Mouse (Mus musculus) lung, postnatal 0 days (tissue): ENCODE measurements around the gene Cuedc2. TPM values are rescaled to one million over a fixed set of nuclear protein-coding genes. Genes with fewer than 3 reads are reported as not detected.
A peak's percentile ranks its signal among the peaks of the same experiment; 100 is the strongest.

Experiments
- ATAC-seq: fragments of 200-750 bp; cut with Nextera tagmentation; 2 replicates; pipeline ENCODE4 v1.8.0; 2017; ENCODE audit warnings: moderate library complexity
- DNase-seq: peaks from one replicate; pipeline ENCODE4 v3.0.0-alpha.2; 2016; ENCODE audit warnings: low spot score
- H3K27ac ChIP-seq: fragments of 300-500 bp; sonication (generic); 2 replicates; pipeline ENCODE4 v1.5.1; 2014; ENCODE audit warnings: antibody characterized with exemption, mild to moderate bottlenecking, low read length, mixed read lengths
- H3K27me3 ChIP-seq: fragments of 300-500 bp; sonication (generic); replicated peaks from 2 replicates; pipeline ENCODE4 v1.6.1; 2014; ENCODE audit warnings: low read length, mixed read lengths; ENCODE audit not compliant: insufficient read depth
- H3K36me3 ChIP-seq: fragments of 300-500 bp; sonication (generic); 2 replicates; pipeline ENCODE4 v1.6.1; 2014; ENCODE audit warnings: low read length, mixed read lengths; ENCODE audit not compliant: insufficient read depth
- H3K4me1 ChIP-seq: fragments of 300-500 bp; sonication (generic); 2 replicates; pipeline ENCODE4 v1.6.1; 2014; ENCODE audit warnings: antibody characterized with exemption, low read depth, low read length, mixed read lengths; ENCODE audit not compliant: insufficient read depth
- H3K4me2 ChIP-seq: fragments of 300-500 bp; sonication (generic); replicated peaks from 2 replicates; pipeline ENCODE4 v1.6.1; 2014; ENCODE audit warnings: low read depth, mild to moderate bottlenecking, low read length, moderate library complexity, mixed read lengths
- H3K4me3 ChIP-seq: fragments of 300-500 bp; sonication (generic); 2 replicates; pipeline ENCODE4 v1.5.1; 2014; ENCODE audit warnings: low read depth, low read length
- H3K9ac ChIP-seq: fragments of 300-500 bp; sonication (generic); replicated peaks from 2 replicates; pipeline ENCODE4 v1.6.1; 2014; ENCODE audit warnings: low read depth, mild to moderate bottlenecking
- H3K9me3 ChIP-seq: fragments of 300-500 bp; sonication (generic); 2 replicates; pipeline ENCODE4 v1.6.1; 2016; ENCODE audit warnings: low read length, mixed read lengths
- CTCF ChIP-seq: IDR thresholded peaks from 2 replicates; pipeline ENCODE4 v1.5.1; 2016; ENCODE audit warnings: antibody characterized with exemption, mild to moderate bottlenecking
- EP300 ChIP-seq: IDR thresholded peaks from 2 replicates; pipeline ENCODE4 v1.6.1; 2016; ENCODE audit warnings: antibody characterized with exemption, mild to moderate bottlenecking, control low read depth
- WGBS: fragments of 180-500 bp; shearing (Covaris S2); extraction: QIAGEN DNeasy Blood & Tissue Kit; methylation state at CpG from one replicate; pipeline ENCODE4 v1.1.7; 2014; 5-methylcytosine and 5-hydroxymethylcytosine counted together
- polyA plus RNA-seq: library from polyadenylated mRNA; unstranded; fragments of >200 nt; fragmentation: Nextera tagmentation; extraction: Ambion mirVana; gene quantifications from 2 replicates; pipeline ENCODE4 v1.2.1, GENCODE M21; 2015

The Cuedc2 gene
- polyA plus RNA-seq, 1 experiment from 2014 or later = 99.9 TPM

DNA sequence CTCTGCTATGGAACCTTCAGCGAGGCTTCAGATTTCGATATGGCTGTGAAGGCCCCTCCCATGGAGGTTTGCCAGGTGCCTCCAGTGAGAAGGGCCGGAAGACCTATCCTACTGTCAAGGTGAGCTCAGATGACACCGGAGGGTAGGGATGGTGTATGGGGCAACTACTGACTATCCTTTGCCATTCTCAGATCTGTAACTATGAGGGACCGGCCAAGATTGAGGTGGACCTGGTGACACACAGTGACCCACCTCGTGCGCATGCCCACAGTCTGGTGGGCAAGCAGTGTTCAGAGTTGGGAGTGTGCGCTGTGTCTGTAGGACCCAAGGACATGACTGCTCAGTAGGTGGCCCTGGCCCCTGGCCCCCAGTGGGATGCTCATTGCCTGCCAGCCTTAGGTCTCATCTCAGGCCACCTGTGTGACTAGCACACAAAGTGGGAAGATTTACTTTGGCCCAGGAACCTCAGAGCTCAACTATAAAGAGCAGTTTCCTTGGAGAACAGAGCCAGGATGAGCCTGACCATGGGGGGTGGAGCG is 31.7 kb downstream of the Cuedc2 start:
- no peak for DNase-seq

DNA sequence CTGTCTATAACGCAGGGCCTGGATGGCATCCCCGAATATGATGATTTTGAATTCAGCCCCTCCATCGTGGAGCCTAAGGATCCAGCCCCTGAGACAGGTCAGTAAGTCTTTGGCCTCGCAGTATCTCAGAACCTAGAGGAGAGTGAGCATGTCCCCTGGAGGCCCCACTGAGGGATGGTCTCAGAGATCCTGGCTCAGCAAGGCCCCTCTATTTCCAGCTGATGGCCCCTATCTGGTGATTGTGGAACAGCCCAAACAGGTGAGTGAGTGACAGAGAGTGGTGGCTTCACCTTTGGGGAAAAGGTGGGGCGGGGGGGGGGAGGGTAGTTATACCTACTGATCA is 32.3 kb downstream of the Cuedc2 start:
- H3K9me3 ChIP-seq = no peaks in the 10 kb centered on the region
- WGBS = 56% methylated on average over 5 of the region's 5 CpGs
- peaks cover 15% of the 10 kb centered on the region; the same call in 1 of the 2 replicates for H3K36me3 ChIP-seq
- H3K4me3 ChIP-seq = peak overlapping the region; percentile 74
- H3K27me3 ChIP-seq = no peaks in the 10 kb centered on the region
- H3K4me1 ChIP-seq = peaks cover 6% of the 10 kb centered on the region; the same call in 1 of the 2 replicates
- no peak for ATAC-seq
- peak overlapping the region; percentile 89; the same call in 1 of the 2 replicates for H3K27ac ChIP-seq
- peak overlapping the region; percentile 69 for H3K9ac ChIP-seq
- H3K4me2 ChIP-seq = peak overlapping the region; percentile 99
- DNase-seq = no peak
- TF ChIP-seq EP300 (no peak), CTCF (no peak)

More for the DNA sequence above, 31.7 kb downstream of the Cuedc2 start:
- H3K4me2 ChIP-seq = no peak overlapping the region
- H3K27me3 ChIP-seq = no peaks in the 10 kb centered on the region
- H3K4me3 ChIP-seq = no peak overlapping the region
- TF ChIP-seq EP300 = no peak
- TF ChIP-seq CTCF = no peak
- H3K27ac ChIP-seq = no peak overlapping the region
- H3K9me3 ChIP-seq = no peaks in the 10 kb centered on the region
- WGBS = 93% methylated on average over 9 of the region's 9 CpGs
- peaks cover 6% of the 10 kb centered on the region; the same call in 1 of the 2 replicates for H3K4me1 ChIP-seq
- no peak for ATAC-seq
- peaks cover 21% of the 10 kb centered on the region for H3K36me3 ChIP-seq
- H3K9ac ChIP-seq = no peak overlapping the region

DNA sequence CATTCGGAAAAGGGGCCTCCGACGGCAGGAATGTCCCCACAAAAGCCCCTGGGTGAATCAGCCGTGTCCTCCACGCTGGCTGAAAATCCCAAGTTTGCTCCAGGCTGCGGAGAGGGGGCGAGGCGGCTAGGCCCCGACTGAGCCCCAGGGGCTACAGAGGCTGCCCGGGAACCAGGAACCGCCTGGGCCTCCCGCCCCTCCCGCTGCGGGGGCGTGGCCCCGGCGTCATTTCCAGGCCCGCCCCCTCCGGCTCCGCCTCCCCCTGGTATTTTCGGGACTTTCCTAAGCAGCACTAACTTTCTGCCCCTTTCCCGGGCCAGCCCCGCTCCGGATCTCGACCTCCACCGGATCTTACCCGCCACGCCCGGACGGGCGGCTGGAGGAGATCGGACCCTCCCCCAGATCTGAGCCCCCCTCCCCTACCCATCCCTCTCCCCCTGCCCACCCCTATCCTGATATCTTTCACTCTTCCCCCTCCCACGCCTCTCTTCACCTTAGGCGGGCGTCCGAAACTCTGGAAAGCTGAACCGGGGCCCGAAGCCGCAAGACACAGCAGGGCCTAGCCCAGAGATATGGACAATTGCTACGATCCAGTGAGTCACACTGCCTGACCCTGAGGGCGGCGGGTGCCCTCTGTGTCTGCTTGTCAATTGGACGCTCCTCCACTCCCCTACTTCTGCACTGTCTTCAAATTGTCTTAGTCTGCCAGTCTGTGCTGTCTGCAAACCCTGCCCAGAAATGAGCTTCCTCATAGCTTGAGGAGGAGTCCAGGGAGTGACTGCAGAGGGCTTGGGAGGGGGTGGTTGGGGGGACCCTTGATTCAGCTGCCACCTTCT is 32.9 kb downstream of the Cuedc2 start:
- DNase-seq (peak; percentile 94), ATAC-seq (peak; percentile 75)
- WGBS = 0% methylated on average over 28 of the region's 43 CpGs
- H3K36me3 ChIP-seq = peaks cover 9% of the 10 kb centered on the region; the same call in 1 of the 2 replicates
- H3K27me3 ChIP-seq = no peaks in the 10 kb centered on the region
- peaks cover 6% of the 10 kb centered on the region; the same call in 1 of the 2 replicates for H3K4me1 ChIP-seq
- peak overlapping the region; percentile 69 for H3K9ac ChIP-seq
- H3K9me3 ChIP-seq = no peaks in the 10 kb centered on the region
- peak overlapping the region; percentile 89 for H3K27ac ChIP-seq
- H3K4me3 ChIP-seq = peak overlapping the region; percentile 74
- H3K4me2 ChIP-seq = peak overlapping the region; percentile 99
- TF ChIP-seq EP300 = no peak
- no peak for TF ChIP-seq CTCF

DNA sequence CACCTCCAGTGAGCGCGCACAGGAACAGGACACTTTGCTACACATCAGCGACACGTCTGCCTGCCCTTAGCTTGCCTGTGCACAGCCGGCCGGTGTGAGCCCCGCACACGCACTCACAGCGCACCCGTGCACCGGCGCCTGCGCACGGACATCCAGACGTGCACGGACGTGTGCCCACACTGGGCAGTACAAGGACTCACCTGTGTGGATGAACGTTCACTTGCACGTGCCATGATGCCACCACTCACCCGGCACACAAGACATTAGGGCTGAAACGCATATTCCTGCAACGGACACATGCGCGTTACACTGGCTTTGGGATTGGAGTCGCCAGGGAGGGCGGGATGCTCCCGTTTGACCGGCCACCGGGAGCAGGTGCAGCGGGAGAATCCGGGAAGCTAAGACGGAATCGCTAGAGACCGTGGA is 33.6 kb downstream of the Cuedc2 start:
- H3K9ac ChIP-seq = peak overlapping the region; percentile 69
- H3K4me1 ChIP-seq = peaks cover 6% of the 10 kb centered on the region; the same call in 1 of the 2 replicates
- no peaks in the 10 kb centered on the region for H3K27me3 ChIP-seq
- H3K9me3 ChIP-seq = no peaks in the 10 kb centered on the region
- TF ChIP-seq CTCF (no peak), EP300 (no peak)
- ATAC-seq (peak; percentile 26), DNase-seq (no peak)
- H3K4me2 ChIP-seq = peak overlapping the region; percentile 99
- under 1% methylated on average over 34 of the region's 34 CpGs for WGBS
- peaks cover 4% of the 10 kb centered on the region; the same call in 1 of the 2 replicates for H3K36me3 ChIP-seq
- peak overlapping the region; percentile 89 for H3K27ac ChIP-seq
- peak overlapping the region; percentile 74 for H3K4me3 ChIP-seq

DNA sequence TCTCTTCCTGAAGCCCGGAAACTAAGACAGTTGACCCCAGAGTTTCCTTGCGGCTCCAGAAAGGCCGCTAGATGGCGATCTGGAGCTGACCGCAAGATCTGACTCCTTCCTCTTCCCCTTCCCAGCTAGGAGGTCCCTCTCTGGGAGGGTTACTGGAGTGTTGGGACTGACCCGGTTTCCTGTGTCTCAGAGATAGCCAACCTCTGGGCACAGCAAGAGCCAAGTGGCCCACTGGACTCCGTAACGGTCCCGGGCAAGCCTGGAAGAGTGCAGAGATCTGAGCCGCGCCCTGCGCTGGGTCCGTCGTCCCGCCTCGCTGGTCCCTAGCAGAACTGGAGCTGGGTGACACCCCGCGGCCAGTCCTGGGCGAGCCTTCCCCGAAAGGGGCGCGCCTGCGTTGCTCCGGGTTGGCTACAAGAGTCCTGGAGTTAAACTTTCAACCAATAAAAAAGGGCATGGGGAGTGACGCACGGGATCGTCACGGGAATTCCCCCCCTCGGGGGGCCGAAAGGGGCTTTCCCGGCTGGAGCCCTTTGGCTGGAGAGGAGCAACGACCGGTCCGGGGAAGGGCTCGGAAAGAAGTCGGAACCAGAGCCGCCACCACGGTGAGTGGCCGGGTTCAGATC is 34.2 kb downstream of the Cuedc2 start, which contains the start of gene Nfkb2:
Gene Nfkb2 (plus strand): TSS at position 105 of the 626 bp plus-strand sequence.
- under 1% methylated on average over 38 of the region's 39 CpGs for WGBS
- Histone ChIP-seq H3K27ac (peak within 1 kb of the TSS; percentile 89), H3K27me3 (no peaks in the 10 kb centered on the region), H3K9ac (peak within 1 kb of the TSS; percentile 69), H3K4me1 (peaks cover 6% of the 10 kb centered on the region; the same call in 1 of the 2 replicates), H3K4me2 (peak within 1 kb of the TSS; percentile 99), H3K36me3 (no peaks in the 10 kb centered on the region), H3K4me3 (peak within 1 kb of the TSS; percentile 74), H3K9me3 (no peaks in the 10 kb centered on the region)
- TF ChIP-seq EP300 (no peak), CTCF (peak; percentile 92)
- peak; percentile 95 for ATAC-seq
- peak; percentile 98 for DNase-seq
